8 mouse cellular contexts compared by ENCODE assay signal in the genomic region with DNA sequence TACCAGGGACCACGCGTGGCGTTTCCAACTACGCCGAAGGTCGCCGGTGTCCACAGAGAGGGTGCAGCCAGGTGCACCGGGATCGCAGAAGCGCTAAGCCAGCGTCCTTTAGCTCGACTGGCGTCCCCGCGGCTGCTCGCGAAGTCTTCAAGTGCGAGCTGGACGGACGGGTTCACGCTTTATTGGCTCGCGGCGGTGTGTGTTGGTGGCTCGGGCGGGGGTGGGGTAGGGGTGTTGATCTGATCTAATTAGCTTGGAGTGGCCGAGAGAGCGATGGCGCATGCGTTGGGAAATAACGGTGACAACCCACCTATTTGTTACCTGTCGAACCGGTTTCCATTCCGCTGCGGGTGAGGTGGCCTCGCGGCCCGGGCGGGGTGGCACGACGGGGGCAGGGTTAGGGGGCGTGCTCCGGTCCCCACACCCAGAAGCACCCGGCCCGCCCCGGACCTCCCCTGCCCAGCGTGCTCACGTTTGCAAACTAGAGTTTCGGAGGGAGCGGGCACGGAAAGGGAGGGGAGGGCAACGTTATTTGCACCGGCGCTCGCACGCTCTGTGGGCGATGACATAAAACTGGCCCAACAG. TPM values are rescaled to one million over a fixed set of nuclear protein-coding genes. Genes with fewer than 3 reads are reported as not detected.
A peak's percentile ranks its signal among the peaks of the same experiment; 100 is the strongest.
DNase-seq lines count a peak whose midpoint lies in the region; ATAC-seq and TF ChIP-seq lines count a peak whose summit lies in the region.

A gene (minus strand): TSS at position 190 of the 585 bp plus-strand sequence.

- H3K4me3 ChIP-seq in layer of hippocampus, adult 2 months = peak within 1 kb of the TSS; percentile 45
- peak within 1 kb of the TSS; percentile 44 for H3K4me3 ChIP-seq in embryonic facial prominence, embryonic 14.5 days (ENCODE audit: low read depth, low read length)
- H3K4me3 ChIP-seq in lung, embryonic 14.5 days (ENCODE audit: low read depth, low read length) = peak within 1 kb of the TSS; percentile 39

- peak; percentile 75 for ATAC-seq in embryonic facial prominence, embryonic 14.5 days (ENCODE audit: low read depth)
- peak; percentile 74 for ATAC-seq in lung, embryonic 14.5 days (ENCODE audit: insufficient read depth)

- H3K9ac ChIP-seq in embryonic facial prominence, embryonic 14.5 days (ENCODE audit: low read depth, low read length) = peak within 1 kb of the TSS; percentile 52
- H3K9ac ChIP-seq in lung, embryonic 14.5 days = peak within 1 kb of the TSS; percentile 33; the same call in 1 of the 2 replicates

- no peak for TF ChIP-seq CTCF in layer of hippocampus, adult 2 months (conservative IDR thresholded peaks at IDR 0.05)
- no peak for TF ChIP-seq CTCF in lung, embryonic 14.5 days (IDR thresholded peaks at IDR 0.05; ENCODE audit: low read depth)

- no peak for DNase-seq in layer of hippocampus, adult 2 months (ENCODE audit: low spot score in 2 of 2)
- no peak for DNase-seq in layer of hippocampus, adult 18-20 months (ENCODE audit: low spot score in 2 of 2)
- peak; percentile 67 for DNase-seq in embryonic facial prominence, embryonic 14.5 days (ENCODE audit: low spot score)
- peak; percentile 79 for DNase-seq in kidney, adult 18-20 months
- peak; percentile 72 for DNase-seq in lung, embryonic 14.5 days
- DNase-seq in splenic B cell, adult 2 months (ENCODE audit: low read depth, low spot score) = peak; percentile 36
- no peak for DNase-seq in MN1 (ENCODE audit: low spot score)
- DNase-seq in left cerebral cortex, postnatal 10 days (ENCODE audit: extremely low spot score in 1 of 2, low spot score in 2 of 2) = no peak

- H3K27me3 ChIP-seq in embryonic facial prominence, embryonic 14.5 days (replicated peaks; ENCODE audit: control insufficient read depth, insufficient read depth, low read length) = peaks cover 75% of the 10 kb centered on the region
- H3K27me3 ChIP-seq in lung, embryonic 14.5 days (ENCODE audit: insufficient read depth, low read length) = peaks cover 77% of the 10 kb centered on the region
- no peaks in the 10 kb centered on the region; the same call in 1 of the 2 replicates for H3K27me3 ChIP-seq in splenic B cell, adult 2 months (ENCODE audit: control insufficient read depth, insufficient read depth, low read length, poor library complexity, severe bottlenecking)

- H3K36me3 ChIP-seq in embryonic facial prominence, embryonic 14.5 days (ENCODE audit: control insufficient read depth, insufficient read depth, low read length) = no peaks in the 10 kb centered on the region
- H3K36me3 ChIP-seq in lung, embryonic 14.5 days (ENCODE audit: insufficient read depth) = no peaks in the 10 kb centered on the region
- H3K36me3 ChIP-seq in splenic B cell, adult 2 months (ENCODE audit: control insufficient read depth, insufficient read depth, low read length, poor library complexity, severe bottlenecking) = no peaks in the 10 kb centered on the region

- intact Hi-C loops in left cerebral cortex, postnatal 10 days (cut with DNase I) = no loop called here

- WGBS in embryonic facial prominence, embryonic 14.5 days = under 1% methylated on average over 55 of the region's 57 CpGs
- WGBS in lung, embryonic 14.5 days = under 1% methylated on average over 57 of the region's 57 CpGs

- H3K4me1 ChIP-seq in embryonic facial prominence, embryonic 14.5 days (ENCODE audit: control insufficient read depth, insufficient read depth, low read length) = peaks cover 9% of the 10 kb centered on the region; the same call in 1 of the 2 replicates
- peaks cover 6% of the 10 kb centered on the region for H3K4me1 ChIP-seq in lung, embryonic 14.5 days (ENCODE audit: insufficient read depth)

- H3K9me3 ChIP-seq in embryonic facial prominence, embryonic 14.5 days (ENCODE audit: control insufficient read depth, low read length) = no peaks in the 10 kb centered on the region
- H3K9me3 ChIP-seq in lung, embryonic 14.5 days (ENCODE audit: low read depth, low read length) = no peaks in the 10 kb centered on the region

- peak within 1 kb of the TSS; percentile 66 for H3K4me2 ChIP-seq in embryonic facial prominence, embryonic 14.5 days (ENCODE audit: low read depth, low read length)
- H3K4me2 ChIP-seq in lung, embryonic 14.5 days = peak within 1 kb of the TSS; percentile 69

- no peak within 1 kb of the TSS for H3K27ac ChIP-seq in layer of hippocampus, adult 2 months
- no peak within 1 kb of the TSS; the same call in 1 of the 2 replicates for H3K27ac ChIP-seq in embryonic facial prominence, embryonic 14.5 days (replicated peaks; ENCODE audit: low read depth, low read length)
- H3K27ac ChIP-seq in lung, embryonic 14.5 days (ENCODE audit: low read depth) = peak within 1 kb of the TSS; percentile 63

RNA-seq across cellular contexts. Expression of the gene that starts here (rescaled TPM):
- total RNA-seq in layer of hippocampus, adult 2 months (2021) = not detected
- total RNA-seq in layer of hippocampus, adult 18-20 months (2021) = not detected
- 6.1 and 6.4 TPM in 2 replicates for polyA plus RNA-seq in embryonic facial prominence, embryonic 14.5 days (2014; fragmentation: Nextera tagmentation; extraction: Ambion mirVana)
- 0.89 and 1.0 TPM in 2 replicates for polyA plus RNA-seq in lung, embryonic 14.5 days (2014; fragmentation: Nextera tagmentation; extraction: Ambion mirVana)
- not detected for total RNA-seq in left cerebral cortex, postnatal 10 days (2021)

Comparison
In these comparisons a context has a peak if more than half of its experiments do, and no peak if none do; other contexts are left out.
1. DNase-seq: peak in embryonic facial prominence, embryonic 14.5 days (single experiment), kidney, adult 18-20 months (single experiment), lung, embryonic 14.5 days (single experiment) and splenic B cell, adult 2 months (single experiment); none in layer of hippocampus, adult 2 months (0 of 2), layer of hippocampus, adult 18-20 months (0 of 2), MN1 (single experiment) and left cerebral cortex, postnatal 10 days (0 of 2).
2. Peak in every context shown above with its lines, with median percentiles within 50 percentile points of each other: H3K4me3 ChIP-seq.